Mouse (Mus musculus) ES-E14 (cell line): Measurements from ENCODE around the gene St3gal4. TPM values are rescaled to one million over a fixed set of nuclear protein-coding genes. Genes with fewer than 3 reads are reported as not detected.

Experiments used
- DNase-seq: peaks from one replicate; pipeline ENCODE4 v3.0.0-alpha.2; 2013; ENCODE audit warnings: low read depth, low spot score
- H3K27ac ChIP-seq: 2 replicates; pipeline ENCODE4 v1.5.1; 2012; ENCODE audit warnings: low read depth, mild to moderate bottlenecking, low read length, moderate library complexity, mixed read lengths; ENCODE audit not compliant: poor library complexity, insufficient read depth, severe bottlenecking
- H3K36me3 ChIP-seq: 2 replicates; pipeline ENCODE4 v1.6.1; 2012; ENCODE audit warnings: mild to moderate bottlenecking, low read length, moderate library complexity, mixed read lengths; ENCODE audit not compliant: control insufficient read depth, poor library complexity, insufficient read depth, severe bottlenecking
- H3K4me1 ChIP-seq, 2 experiments: fragments of 150-350 bp in 1 of 2; sonication (generic) in 1 of 2; 2 replicates each; pipeline ENCODE4 v1.6.1; 2012; ENCODE audit warnings: low read length in 2 of 2, mild to moderate bottlenecking in 1 of 2, mixed read lengths in 1 of 2; ENCODE audit not compliant: control insufficient read depth in 2 of 2, insufficient read depth in 2 of 2, poor library complexity in 1 of 2
- H3K4me3 ChIP-seq, 2 experiments: fragments of 150-350 bp in 1 of 2; sonication (generic) in 1 of 2; 2 replicates each; pipeline ENCODE4 v1.5.1; 2012; ENCODE audit warnings: low read length in 2 of 2, low read depth in 1 of 2, mild to moderate bottlenecking in 1 of 2, mixed read lengths in 1 of 2; ENCODE audit not compliant: insufficient read depth in 1 of 2, poor library complexity in 1 of 2, severe bottlenecking in 1 of 2
- H3K9ac ChIP-seq: 2 replicates; pipeline ENCODE4 v1.6.1; 2012; ENCODE audit warnings: low read depth, mild to moderate bottlenecking, low read length, mixed read lengths; ENCODE audit not compliant: poor library complexity, insufficient read depth, severe bottlenecking
- H3K9me3 ChIP-seq: fragments of 150-350 bp; sonication (generic); 2 replicates; pipeline ENCODE4 v1.6.1; 2012; ENCODE audit warnings: low read depth, mild to moderate bottlenecking, low read length; ENCODE audit not compliant: control insufficient read depth, insufficient read depth
- CHD2 ChIP-seq: IDR thresholded peaks from 2 replicates; pipeline ENCODE4 v1.6.1; 2014; ENCODE audit warnings: mild to moderate bottlenecking, low read depth, low read length, inconsistent platforms
- HCFC1 ChIP-seq: IDR thresholded peaks from 2 replicates; pipeline ENCODE4 v1.6.1; 2012; ENCODE audit warnings: low read length, inconsistent platforms, borderline replicate concordance; ENCODE audit not compliant: insufficient read depth
- MAFK ChIP-seq: IDR thresholded peaks from 2 replicates; pipeline ENCODE4 v1.6.1; 2014; ENCODE audit warnings: mild to moderate bottlenecking, low read depth, low read length, inconsistent platforms; ENCODE audit not compliant: insufficient read depth
- ZC3H11A ChIP-seq: IDR thresholded peaks from 2 replicates; pipeline ENCODE4 v1.6.1; 2012; ENCODE audit warnings: low read depth, mild to moderate bottlenecking, inconsistent platforms, low read length, borderline replicate concordance
- ZNF384 ChIP-seq: IDR thresholded peaks from 2 replicates; pipeline ENCODE4 v1.6.1; 2012; ENCODE audit warnings: low read depth, low read length, inconsistent platforms
- in situ Hi-C, 2 experiments: fragments of 600-800 bp; cut with MboI; formaldehyde crosslinking; loops; one replicate each; pipeline ENCODE4 v1.15.1; 2025; ENCODE audit warnings: low sequenced_read_pairs in 2 of 2, inconsistent platforms in 1 of 2; ENCODE audit not compliant: unreplicated experiment in 2 of 2
- total RNA-seq: library from RNA; depleted of rRNA; stranded (reverse); fragments of 300-350 nt; gene quantifications from 2 replicates; pipeline ENCODE4 v1.2.3, GENCODE M21; 2012

Gene St3gal4
- total RNA-seq, 1 experiment, result 9.7 TPM

DNA sequence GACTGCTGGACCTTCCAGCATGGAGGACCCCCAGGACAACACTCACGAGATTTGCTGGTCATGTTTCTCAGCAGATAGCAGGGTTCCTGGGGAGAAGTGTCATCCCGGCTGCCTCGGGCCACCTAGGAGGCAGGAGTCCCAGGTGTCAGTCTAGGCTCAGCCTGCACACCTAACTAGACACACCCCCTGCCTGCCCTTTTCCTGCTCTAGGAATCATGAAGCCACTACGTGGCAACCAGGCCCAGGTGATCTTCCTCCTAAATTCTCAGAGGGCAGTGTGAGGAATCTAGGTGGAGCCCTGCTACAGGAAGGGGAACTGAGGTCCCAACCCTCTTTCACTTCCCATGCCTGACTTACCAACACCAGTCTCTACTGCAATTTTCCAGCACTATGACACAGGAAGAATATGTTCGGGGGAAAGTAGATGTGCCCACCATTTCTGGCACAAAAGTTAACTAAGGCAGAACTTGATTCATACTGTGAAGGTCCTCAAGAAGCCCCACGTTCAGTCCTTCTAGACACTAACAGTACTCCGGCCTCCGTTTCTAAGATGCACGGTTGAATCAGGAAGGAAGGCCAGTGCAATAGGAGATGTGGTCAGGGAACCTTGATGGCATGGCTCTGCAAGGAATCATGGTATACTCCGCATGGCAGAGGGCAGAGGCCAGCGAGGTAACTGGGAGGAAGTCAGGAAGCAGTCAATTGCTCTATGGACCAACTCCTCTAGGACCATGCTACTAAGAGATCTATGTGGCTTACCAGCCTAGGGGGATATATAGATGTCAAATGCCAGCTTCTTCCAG lies 63.3 kb downstream of the St3gal4 start:
- Histone ChIP-seq H3K9ac (no peak overlapping the region), H3K27ac (no peak overlapping the region; the same call in 1 of the 2 replicates), H3K4me1 (no peaks in the 10 kb centered on the region), H3K9me3 (no peaks in the 10 kb centered on the region), H3K36me3 (peaks cover 10% of the 10 kb centered on the region), H3K4me3 (no peak overlapping the region)
- TF ChIP-seq HCFC1, result no peak
- TF ChIP-seq ZC3H11A, result no peak
- TF ChIP-seq CHD2, result no peak
- TF ChIP-seq MAFK, result no peak
- no peak for TF ChIP-seq ZNF384
- in situ Hi-C loops, result no loop called here
- DNase-seq, result no peak

DNA sequence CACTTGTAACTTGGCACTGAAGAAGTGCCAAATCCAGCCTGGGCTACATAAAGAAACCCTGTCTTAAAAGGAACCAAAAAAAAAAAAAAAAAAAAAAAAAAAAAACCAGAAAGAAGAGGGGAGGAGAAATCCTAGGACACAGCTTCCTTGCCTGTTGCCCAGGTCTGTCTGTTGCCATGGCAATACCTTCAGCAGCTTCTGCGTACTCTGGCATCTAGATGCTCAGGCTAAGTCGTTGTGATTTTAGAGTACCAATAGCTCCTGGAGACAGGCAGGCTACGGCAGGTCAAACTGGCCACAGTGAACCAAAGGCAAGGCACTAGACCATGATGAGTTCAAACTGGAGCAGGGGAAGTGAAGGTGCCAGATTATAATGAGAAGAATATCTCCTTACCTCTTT lies 65.4 kb downstream of the St3gal4 start:
- no peak overlapping the region for H3K9ac ChIP-seq
- no peak for DNase-seq
- H3K27ac ChIP-seq, result no peak overlapping the region
- H3K36me3 ChIP-seq, result peaks cover 10% of the 10 kb centered on the region
- H3K4me3 ChIP-seq, result no peak overlapping the region
- no peaks in the 10 kb centered on the region for H3K9me3 ChIP-seq
- TF ChIP-seq MAFK (no peak), ZC3H11A (no peak), CHD2 (no peak), HCFC1 (no peak), ZNF384 (0 out of 2 replicates have a peak, but pooled peaks have one; percentile 33)
- in situ Hi-C loops, result no loop called here
- H3K4me1 ChIP-seq, result no peaks in the 10 kb centered on the region

DNA sequence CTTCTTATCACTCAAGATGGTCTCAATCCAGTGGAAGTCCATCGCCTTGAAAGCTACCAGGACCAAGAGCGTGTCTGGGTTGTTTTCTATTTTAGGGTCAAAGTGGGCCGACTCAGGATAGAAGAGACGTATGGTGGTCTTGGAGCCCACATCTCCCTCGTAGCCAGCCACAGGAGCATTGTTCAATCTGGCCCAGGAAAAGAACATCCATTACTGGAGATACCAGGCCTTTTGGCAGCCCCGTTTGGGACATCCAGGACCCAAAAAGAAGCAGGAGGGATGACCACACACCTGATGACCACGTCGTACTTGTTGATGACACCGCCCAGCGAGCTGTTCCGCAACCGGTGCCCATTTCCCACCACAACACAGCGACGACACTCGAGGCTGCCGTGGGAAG lies 66.0 kb downstream of the St3gal4 start:
- peaks cover 10% of the 10 kb centered on the region for H3K36me3 ChIP-seq
- TF ChIP-seq ZNF384 (no peak), HCFC1 (no peak), CHD2 (no peak), ZC3H11A (no peak), MAFK (no peak)
- no peaks in the 10 kb centered on the region for H3K4me1 ChIP-seq
- in situ Hi-C loops, result no loop called here
- no peak for DNase-seq
- H3K4me3 ChIP-seq, result no peak overlapping the region
- no peaks in the 10 kb centered on the region for H3K9me3 ChIP-seq
- no peak overlapping the region for H3K27ac ChIP-seq
- H3K9ac ChIP-seq, result no peak overlapping the region

DNA sequence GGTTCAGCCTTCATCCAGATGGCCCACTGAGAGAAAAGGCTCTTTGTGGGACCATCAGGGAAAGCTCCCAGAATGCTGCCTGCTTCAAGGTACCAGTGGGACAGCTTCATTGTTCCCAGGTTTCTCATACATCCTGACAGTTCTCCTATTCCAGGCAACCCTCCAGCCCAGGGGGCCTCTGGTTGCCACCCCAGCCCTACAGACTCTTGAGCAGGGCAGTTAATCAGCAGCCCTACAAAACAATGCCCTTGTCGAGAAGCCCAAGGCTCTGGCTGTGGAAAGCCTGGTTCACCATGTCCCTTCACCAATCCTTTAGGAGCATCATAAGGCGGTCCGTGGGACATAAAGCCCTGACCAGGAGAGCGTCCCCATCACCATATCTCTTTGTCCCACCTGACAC lies 66.4 kb downstream of the St3gal4 start:
- in situ Hi-C loops, result no loop called here
- no peaks in the 10 kb centered on the region for H3K4me1 ChIP-seq
- no peaks in the 10 kb centered on the region for H3K9me3 ChIP-seq
- H3K27ac ChIP-seq, result no peak overlapping the region
- DNase-seq, result no peak
- H3K9ac ChIP-seq, result no peak overlapping the region
- H3K36me3 ChIP-seq, result peaks cover 10% of the 10 kb centered on the region
- no peak for TF ChIP-seq CHD2
- TF ChIP-seq ZC3H11A, result no peak
- TF ChIP-seq MAFK, result no peak
- TF ChIP-seq ZNF384, result no peak
- no peak for TF ChIP-seq HCFC1
- H3K4me3 ChIP-seq, result no peak overlapping the region
